Mouse (Mus musculus): ENCODE data around the gene Slc5a6. TPM values are rescaled to one million over a fixed set of nuclear protein-coding genes. Genes with fewer than 3 reads are reported as not detected.

Gene Slc5a6
- total RNA-seq, 2 experiments from 2014 or later: 2.5 to 3.5 TPM

GRCm38 (mm10) chr5:31000993-31001392, 47.7 kb downstream of the Slc5a6 start:
- no peak for DNase-seq

GRCm38 (mm10) chr5:31000122-31000521, 48.6 kb downstream of the Slc5a6 start:
- DNase-seq: no peak

GRCm38 (mm10) chr5:30999324-30999723, 49.4 kb downstream of the Slc5a6 start:
- DNase-seq: no peak

GRCm38 (mm10) chr5:30998306-30998705, 50.4 kb downstream of the Slc5a6 start:
- no peak for DNase-seq

GRCm38 (mm10) chr5:30994910-30995635, 53.7 kb downstream of the Slc5a6 start:
- no peak for DNase-seq

GRCm38 (mm10) chr5:30994074-30994473, 54.6 kb downstream of the Slc5a6 start:
- DNase-seq: no peak

- no peak for DNase-seq
These were observed 55.6 kb downstream of the Slc5a6 start for GRCm38 (mm10) chr5:30992980-30993676.

Other genes starting within 250 kb of the Slc5a6 start
- gene Mapre3, start 234.3 kb downstream of the Slc5a6 start, total RNA-seq (2021): 10 to 100 TPM; 50.6 to 57.5 TPM
- 10 to 100 TPM; 25.2 to 35.0 TPM for gene Tmem214, start 180.9 kb downstream of the Slc5a6 start, total RNA-seq (2021)
- gene Agbl5, start 160.2 kb downstream of the Slc5a6 start, total RNA-seq (2021): 1 to 10 TPM; 2.0 to 2.5 TPM
- gene Ost4, start 141.1 kb downstream of the Slc5a6 start, total RNA-seq (2021): 100 to 1,000 TPM; 103 to 117 TPM
- 10 to 100 TPM in 1 of 2 experiments, 1 to 10 TPM in 1; 9.3 to 10.9 TPM for gene Emilin1, start 135.5 kb downstream of the Slc5a6 start, total RNA-seq (2021)
- gene Khk, start 127.5 kb downstream of the Slc5a6 start, total RNA-seq (2021): 10 to 100 TPM; 25.2 to 34.5 TPM
- 1 to 10 TPM; 3.4 to 4.3 TPM for gene Cgref1, start 103.3 kb downstream of the Slc5a6 start, total RNA-seq (2021)
- gene Preb, start 88.6 kb downstream of the Slc5a6 start, total RNA-seq (2021): 10 to 100 TPM; 69.8 to 81.6 TPM
- under 1 TPM; 0.18 to 0.21 TPM for gene Tcf23, start 80.3 kb downstream of the Slc5a6 start, total RNA-seq (2021)
- 10 to 100 TPM; 41.8 to 44.4 TPM for gene Atraid, start 612 bp downstream of the Slc5a6 start, total RNA-seq (2021)
- 10 to 100 TPM; 19.3 to 25.1 TPM for gene Cad, start 5.9 kb upstream of the Slc5a6 start, total RNA-seq (2021)
- gene Dnajc5g, start 57.4 kb upstream of the Slc5a6 start, total RNA-seq (2021): not detected
- gene Slc30a3, start 59.3 kb upstream of the Slc5a6 start, total RNA-seq (2021): under 1 TPM in 1 of 2 experiments, not detected in 1; 0.13 TPM
- 100 to 1,000 TPM; 303 to 342 TPM for gene Trim54, start 67.8 kb upstream of the Slc5a6 start, total RNA-seq (2021)
- gene Ucn, start 89.9 kb upstream of the Slc5a6 start, total RNA-seq (2021): not detected
- 10 to 100 TPM; 22.9 to 25.6 TPM for gene Mpv17, start 105.3 kb upstream of the Slc5a6 start, total RNA-seq (2021)
- gene Gm29609, start 131.0 kb upstream of the Slc5a6 start, total RNA-seq (2021): under 1 TPM; 0.26 to 0.35 TPM
- gene Gtf3c2, start 131.2 kb upstream of the Slc5a6 start, total RNA-seq (2021): 10 to 100 TPM; 21.8 to 24.5 TPM
- 10 to 100 TPM; 28.3 to 31.1 TPM for gene Snx17, start 144.3 kb upstream of the Slc5a6 start, total RNA-seq (2021)
- 10 to 100 TPM; 51.5 to 63.1 TPM for gene Eif2b4, start 144.5 kb upstream of the Slc5a6 start, total RNA-seq (2021)
- gene Zfp513, start 153.4 kb upstream of the Slc5a6 start, total RNA-seq (2021): 1 to 10 TPM; 5.4 to 5.7 TPM
- 10 to 100 TPM; 32.6 to 35.4 TPM for gene Ppm1g, start 171.8 kb upstream of the Slc5a6 start, total RNA-seq (2021)
- 10 to 100 TPM; 52.2 to 55.9 TPM for gene Nrbp1, start 191.9 kb upstream of the Slc5a6 start, total RNA-seq (2021)
- not detected for gene Gm9970, start 192.3 kb upstream of the Slc5a6 start, total RNA-seq (2021)
- gene Krtcap3, start 202.8 kb upstream of the Slc5a6 start, total RNA-seq (2021): 1 to 10 TPM; 1.8 to 1.9 TPM
- 10 to 100 TPM; 21.0 to 24.4 TPM for gene Ift172, start 242.2 kb upstream of the Slc5a6 start, total RNA-seq (2021)
- gene Fndc4, start 247.2 kb upstream of the Slc5a6 start, total RNA-seq (2021): 1 to 10 TPM; 1.5 to 3.1 TPM
- gene Gckr, start 248.5 kb upstream of the Slc5a6 start, total RNA-seq (2021): not detected

Measured in gastrocnemius, postnatal 25 days (tissue).